Mouse (Mus musculus) forebrain, embryonic 13.5 days (tissue): ENCODE results near the gene Aak1. TPM values are rescaled to one million over a fixed set of nuclear protein-coding genes. Genes with fewer than 3 reads are reported as not detected.
"Not testable (repeated sequence)": the region's sequence is repeated elsewhere in the genome, so short reads cannot be mapped to it uniquely, and the experiment has no call there.

Experiments
- ATAC-seq: fragments of 200-750 bp; cut with Nextera tagmentation; 2 replicates; pipeline ENCODE4 v1.8.0; 2017
- H3K27ac ChIP-seq: fragments of 300-500 bp; sonication (generic); 2 replicates; pipeline ENCODE4 v1.5.1; 2015; ENCODE audit warnings: inconsistent platforms, mild to moderate bottlenecking, moderate library complexity
- H3K27me3 ChIP-seq: fragments of 300-500 bp; sonication (generic); 2 replicates; pipeline ENCODE4 v1.6.1; 2015; ENCODE audit warnings: mild to moderate bottlenecking, inconsistent platforms
- H3K36me3 ChIP-seq: fragments of 300-500 bp; sonication (generic); 2 replicates; pipeline ENCODE4 v1.6.1; 2015; ENCODE audit warnings: mild to moderate bottlenecking, inconsistent platforms; ENCODE audit not compliant: poor library complexity, severe bottlenecking
- H3K4me1 ChIP-seq: fragments of 300-500 bp; sonication (generic); 2 replicates; pipeline ENCODE4 v1.6.1; 2015; ENCODE audit warnings: inconsistent platforms
- H3K4me2 ChIP-seq: fragments of 300-500 bp; sonication (generic); 2 replicates; pipeline ENCODE4 v1.6.1; 2015; ENCODE audit warnings: inconsistent platforms, mild to moderate bottlenecking, moderate library complexity
- H3K4me3 ChIP-seq: fragments of 300-500 bp; sonication (generic); 2 replicates; pipeline ENCODE4 v1.5.1; 2015; ENCODE audit warnings: mild to moderate bottlenecking, inconsistent platforms
- H3K9ac ChIP-seq: fragments of 300-500 bp; sonication (generic); 2 replicates; pipeline ENCODE4 v1.6.1; 2015; ENCODE audit warnings: mild to moderate bottlenecking, inconsistent platforms
- H3K9me3 ChIP-seq: fragments of 300-500 bp; sonication (generic); replicated peaks from 2 replicates; pipeline ENCODE4 v1.6.1; 2016; ENCODE audit warnings: inconsistent platforms
- WGBS: fragments of 180-500 bp; shearing (Covaris S2); methylation state at CpG from one replicate; pipeline ENCODE4 v1.1.7; 2015; 5-methylcytosine and 5-hydroxymethylcytosine counted together
- polyA plus RNA-seq: library from polyadenylated mRNA; unstranded; fragments of >200 nt; fragmentation: Nextera tagmentation; extraction: Ambion mirVana; gene quantifications from 2 replicates; pipeline ENCODE4 v1.2.1, GENCODE M21; 2015

Aak1 gene
- polyA plus RNA-seq, 1 experiment from 2014 or later = 24.3 TPM

DNA sequence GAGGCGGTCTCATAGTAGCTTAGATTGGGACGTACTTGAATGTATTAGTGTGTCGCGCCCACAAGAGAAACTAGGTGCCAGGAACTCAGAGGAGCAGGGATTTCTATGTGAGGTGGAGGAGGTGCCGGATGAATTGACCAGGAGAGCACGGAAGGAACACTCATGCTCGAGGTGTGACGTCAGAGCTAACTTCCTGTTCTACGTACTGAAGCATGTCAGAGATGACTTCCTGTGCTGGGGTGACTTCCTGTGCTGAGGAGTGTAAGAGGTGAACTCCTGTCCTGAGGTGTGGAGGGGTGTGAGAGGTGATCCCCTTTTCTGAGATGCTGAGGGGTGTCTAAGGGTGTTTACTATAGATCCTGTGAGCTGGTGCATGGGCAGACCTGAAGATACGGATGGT, 22.5 kb downstream of the Aak1 start:
- no peak overlapping the region for H3K9ac ChIP-seq
- no peak overlapping the region for H3K4me3 ChIP-seq
- peaks cover 2% of the 10 kb centered on the region; the same call in 1 of the 2 replicates for H3K36me3 ChIP-seq
- no peak overlapping the region for H3K4me2 ChIP-seq
- H3K4me1 ChIP-seq = no peaks in the 10 kb centered on the region
- H3K9me3 ChIP-seq = no peaks in the 10 kb centered on the region
- H3K27me3 ChIP-seq = no peaks in the 10 kb centered on the region
- WGBS = 96% methylated on average over 10 of the region's 10 CpGs
- no peak for ATAC-seq
- H3K27ac ChIP-seq = no peak overlapping the region

DNA sequence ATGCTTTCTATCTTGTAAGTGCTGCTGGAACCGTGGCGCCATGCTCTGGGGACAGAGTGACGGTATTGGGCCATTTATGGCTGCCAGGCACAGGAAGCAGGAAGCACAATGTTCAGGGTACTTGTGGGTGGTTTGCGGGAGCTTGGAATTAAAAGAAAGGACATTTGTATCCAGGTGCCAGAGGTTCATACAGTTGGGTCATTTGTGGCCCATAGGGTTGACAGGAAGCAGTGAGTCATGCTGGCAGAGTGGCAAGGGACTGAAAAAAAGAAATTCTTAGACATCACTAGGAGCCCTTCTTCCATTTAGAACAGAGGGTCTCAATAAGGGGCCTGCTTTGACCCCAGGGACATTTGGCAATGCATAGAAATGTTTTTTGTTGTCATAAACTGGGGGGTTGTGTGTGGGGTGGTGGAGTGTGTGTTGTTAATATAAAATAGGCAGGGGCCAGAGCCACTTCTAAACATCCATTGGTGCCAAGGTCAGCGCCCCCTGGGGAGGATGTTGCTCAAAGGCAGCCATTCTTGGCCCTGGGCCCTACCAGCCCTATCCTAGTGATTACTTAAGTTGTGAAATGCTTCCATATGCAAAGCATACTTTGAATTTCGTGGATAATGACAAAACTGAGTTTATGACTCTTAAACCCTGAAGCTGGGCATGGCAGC, 25.5 kb downstream of the Aak1 start:
- Histone ChIP-seq H3K4me3 (no peak overlapping the region), H3K4me2 (no peak overlapping the region), H3K27ac (no peak overlapping the region), H3K27me3 (no peaks in the 10 kb centered on the region), H3K36me3 (peaks cover 2% of the 10 kb centered on the region; the same call in 1 of the 2 replicates), H3K4me1 (no peaks in the 10 kb centered on the region), H3K9ac (no peak overlapping the region), H3K9me3 (no peaks in the 10 kb centered on the region)
- 89% methylated on average over 6 of the region's 6 CpGs for WGBS
- no peak for ATAC-seq

DNA sequence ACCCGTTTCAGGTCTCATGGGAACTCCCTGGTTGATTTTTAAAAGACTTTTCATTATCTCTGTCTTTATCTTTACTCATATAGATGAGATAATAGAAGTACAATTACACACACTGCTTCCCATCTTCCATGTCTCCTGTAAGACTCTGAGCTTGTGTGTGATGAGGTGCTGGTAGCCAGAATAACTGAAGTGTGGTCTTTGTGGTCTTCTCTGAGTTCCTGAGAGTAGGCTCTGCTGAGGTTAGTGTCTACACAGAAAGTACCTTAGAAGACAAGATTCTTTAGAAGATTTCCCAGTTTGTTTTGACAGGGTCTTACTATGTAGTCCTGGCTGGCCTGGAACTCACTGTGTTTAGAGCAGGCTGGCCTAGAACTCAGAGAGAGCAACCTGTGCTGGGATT, 27.1 kb downstream of the Aak1 start:
- WGBS = 7% methylated on average over 1 of the region's 1 CpGs
- Histone ChIP-seq H3K9me3 (no peaks in the 10 kb centered on the region), H3K4me1 (no peaks in the 10 kb centered on the region), H3K27me3 (no peaks in the 10 kb centered on the region), H3K9ac (no peak overlapping the region), H3K36me3 (peaks cover 6% of the 10 kb centered on the region; the same call in 1 of the 2 replicates), H3K4me3 (no peak overlapping the region), H3K27ac (no peak overlapping the region), H3K4me2 (no peak overlapping the region)
- no peak for ATAC-seq

DNA sequence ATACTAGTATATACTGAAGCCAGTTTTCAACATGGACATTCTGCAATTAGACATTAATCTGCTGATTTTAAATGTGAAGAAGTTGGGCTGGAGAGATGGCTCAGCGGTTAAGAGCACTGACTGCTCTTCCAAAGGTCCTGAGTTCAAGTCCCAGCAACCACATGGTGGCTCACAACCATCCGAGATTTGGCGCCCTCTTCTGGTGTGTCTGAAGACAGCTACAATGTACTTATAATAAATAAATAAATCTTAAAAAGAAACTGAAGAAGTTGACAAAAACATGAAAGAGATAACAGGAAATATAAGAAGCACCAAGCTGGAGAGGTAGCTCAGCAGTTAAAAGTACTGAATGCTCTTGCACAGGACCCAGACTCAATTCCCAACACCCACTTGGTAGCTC, 29.3 kb downstream of the Aak1 start:
- 84% methylated on average over 3 of the region's 3 CpGs for WGBS
- not testable (repeated sequence) for H3K4me2 ChIP-seq, H3K4me3 ChIP-seq, H3K9me3 ChIP-seq, ATAC-seq, H3K27ac ChIP-seq, H3K36me3 ChIP-seq, H3K4me1 ChIP-seq, H3K9ac ChIP-seq, H3K27me3 ChIP-seq

DNA sequence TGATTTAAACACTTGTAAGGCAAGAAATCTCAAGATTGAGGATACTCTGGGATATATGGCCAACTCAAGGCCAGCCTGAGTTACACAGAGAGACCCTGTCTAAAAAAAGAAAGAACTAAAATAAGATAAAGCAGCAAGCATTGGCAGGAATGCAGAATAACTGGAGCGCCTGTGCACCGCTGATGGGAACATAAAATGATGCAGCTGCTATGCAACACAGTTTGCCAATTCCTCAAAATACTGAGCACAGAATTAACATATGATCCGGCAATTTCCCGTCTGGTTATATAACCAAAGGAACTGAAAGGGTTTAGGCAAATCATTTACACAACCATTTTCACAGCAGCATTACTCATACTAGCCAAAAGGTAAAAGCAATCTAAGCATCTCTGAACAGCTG, 30.0 kb downstream of the Aak1 start:
- 89% methylated on average over 4 of the region's 4 CpGs for WGBS
- no peak overlapping the region for H3K27ac ChIP-seq
- ATAC-seq = no peak

DNA sequence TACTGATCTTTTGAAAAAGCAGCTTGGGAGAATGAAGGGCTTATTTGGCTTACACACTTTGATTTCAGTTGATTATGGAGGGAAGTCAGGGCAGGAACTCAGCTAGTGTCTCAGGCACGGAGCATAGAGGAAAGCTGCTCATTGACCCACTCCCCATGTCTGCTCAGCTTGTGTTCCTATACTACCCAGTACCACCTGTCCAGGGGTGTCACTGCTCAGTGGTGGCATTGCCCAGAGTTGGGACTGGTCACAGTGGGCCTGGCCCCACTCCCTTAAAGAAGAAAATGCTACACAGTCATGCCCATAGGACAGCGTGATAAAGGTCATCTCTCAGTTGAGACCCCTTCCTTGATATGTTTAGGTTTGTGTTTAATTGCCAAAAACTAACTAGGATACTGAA, 34.9 kb downstream of the Aak1 start:
- ATAC-seq = no peak
- Histone ChIP-seq H3K27ac (no peak overlapping the region), H3K36me3 (0 out of 2 replicates have a peak, but pooled peaks cover 3% of the 10 kb centered on the region), H3K4me3 (no peak overlapping the region), H3K4me2 (no peak overlapping the region), H3K9me3 (no peaks in the 10 kb centered on the region), H3K9ac (no peak overlapping the region), H3K27me3 (no peaks in the 10 kb centered on the region), H3K4me1 (0 out of 2 replicates have a peak, but pooled peaks cover 4% of the 10 kb centered on the region)
- WGBS = 89% methylated on average over 2 of the region's 2 CpGs

More for the DNA sequence above, 30.0 kb downstream of the Aak1 start:
- Histone ChIP-seq H3K4me3 (no peak overlapping the region), H3K9ac (no peak overlapping the region), H3K27me3 (no peaks in the 10 kb centered on the region), H3K4me1 (no peaks in the 10 kb centered on the region), H3K36me3 (0 out of 2 replicates have a peak, but pooled peaks cover 3% of the 10 kb centered on the region), H3K4me2 (no peak overlapping the region), H3K9me3 (no peaks in the 10 kb centered on the region)

DNA sequence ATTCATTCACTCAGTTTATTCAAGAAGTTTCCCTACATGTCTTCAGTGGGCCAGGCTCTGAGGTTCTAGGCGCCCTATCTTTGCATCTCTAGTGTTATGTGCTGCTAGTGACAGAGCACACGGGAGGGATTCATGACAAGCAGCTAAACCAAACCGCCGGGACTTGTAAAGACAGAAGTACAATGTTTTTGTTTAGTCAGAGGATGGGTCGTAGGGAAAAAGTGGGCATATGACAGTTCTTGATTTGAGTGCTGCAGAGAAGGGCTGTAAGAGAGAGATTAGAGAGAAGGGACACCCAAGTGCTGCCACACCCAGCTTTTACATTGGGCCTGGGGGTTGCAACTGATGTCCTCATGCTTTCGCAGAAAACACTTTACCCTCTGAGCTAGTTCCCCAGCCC, 35.4 kb downstream of the Aak1 start:
- H3K4me2 ChIP-seq = no peak overlapping the region
- 0 out of 2 replicates have a peak, but pooled peaks cover 3% of the 10 kb centered on the region for H3K36me3 ChIP-seq
- 0 out of 2 replicates have a peak, but pooled peaks cover 4% of the 10 kb centered on the region for H3K4me1 ChIP-seq
- H3K27ac ChIP-seq = no peak overlapping the region
- no peak overlapping the region for H3K4me3 ChIP-seq
- H3K9ac ChIP-seq = no peak overlapping the region
- no peaks in the 10 kb centered on the region for H3K27me3 ChIP-seq
- WGBS = 81% methylated on average over 6 of the region's 6 CpGs
- H3K9me3 ChIP-seq = no peaks in the 10 kb centered on the region
- no peak for ATAC-seq

DNA sequence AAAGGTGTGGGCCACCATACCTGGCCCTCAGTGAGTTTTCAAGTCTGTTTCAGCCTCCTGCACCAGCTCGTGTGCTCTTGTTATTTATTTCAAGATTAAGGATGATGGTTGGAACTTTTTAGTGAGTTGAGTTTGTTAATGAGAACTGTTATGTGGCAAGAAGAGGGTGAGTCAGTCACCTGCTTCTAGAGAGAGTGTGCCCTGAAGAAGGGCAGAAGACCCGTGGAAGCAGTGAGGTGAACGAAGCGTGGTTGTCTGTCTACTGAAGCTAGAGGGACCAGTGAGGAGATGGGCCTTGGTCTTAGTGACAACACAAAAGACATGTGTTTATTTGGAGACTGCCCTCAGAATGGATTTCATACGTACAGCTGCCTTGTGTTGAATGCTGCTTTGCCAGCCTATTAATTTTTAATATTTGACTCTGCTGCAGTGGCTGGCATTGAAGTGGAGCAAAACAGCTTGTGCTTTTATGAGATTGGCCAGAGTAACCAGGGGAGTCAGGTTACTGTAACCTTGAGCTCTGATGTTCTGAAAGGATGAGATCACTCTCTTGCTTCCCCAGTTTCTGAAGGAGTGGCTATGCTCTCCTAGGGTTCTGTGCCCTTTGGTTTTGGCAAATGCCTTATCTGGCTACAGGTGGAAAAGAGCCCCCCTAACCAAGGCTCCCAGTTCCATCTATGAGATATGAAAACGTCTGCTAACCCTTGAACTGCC, 36.7 kb downstream of the Aak1 start:
- Histone ChIP-seq H3K36me3 (peaks cover 3% of the 10 kb centered on the region; the same call in 1 of the 2 replicates), H3K4me2 (no peak overlapping the region), H3K9me3 (no peaks in the 10 kb centered on the region), H3K4me3 (no peak overlapping the region), H3K4me1 (0 out of 2 replicates have a peak, but pooled peaks cover 4% of the 10 kb centered on the region), H3K27me3 (no peaks in the 10 kb centered on the region), H3K27ac (no peak overlapping the region), H3K9ac (no peak overlapping the region)
- WGBS = 83% methylated on average over 6 of the region's 6 CpGs
- ATAC-seq = no peak

DNA sequence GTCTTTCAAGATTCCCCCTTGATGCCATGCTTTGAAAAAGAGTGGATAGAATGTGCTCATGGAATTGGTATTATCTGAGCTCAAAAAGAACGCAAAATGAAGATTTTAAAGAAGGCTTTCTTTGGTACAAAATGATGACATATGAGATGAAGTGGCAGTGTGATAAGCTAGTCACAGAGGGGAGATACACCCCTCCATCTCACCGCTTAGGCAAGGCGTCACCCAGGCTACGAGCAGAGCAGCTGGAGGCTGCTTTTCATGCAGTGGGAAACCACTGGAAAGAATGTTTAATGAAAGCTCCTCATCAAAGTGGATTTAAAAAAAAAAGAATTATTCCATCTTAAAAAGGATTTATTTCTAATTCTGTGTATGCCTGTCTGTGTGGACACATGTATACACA, 37.5 kb downstream of the Aak1 start:
- Histone ChIP-seq H3K4me1 (0 out of 2 replicates have a peak, but pooled peaks cover 4% of the 10 kb centered on the region), H3K27ac (no peak overlapping the region), H3K4me3 (no peak overlapping the region), H3K36me3 (peaks cover 3% of the 10 kb centered on the region; the same call in 1 of the 2 replicates), H3K4me2 (no peak overlapping the region), H3K9me3 (no peaks in the 10 kb centered on the region), H3K27me3 (no peaks in the 10 kb centered on the region), H3K9ac (no peak overlapping the region)
- 72% methylated on average over 4 of the region's 4 CpGs for WGBS
- no peak for ATAC-seq

DNA sequence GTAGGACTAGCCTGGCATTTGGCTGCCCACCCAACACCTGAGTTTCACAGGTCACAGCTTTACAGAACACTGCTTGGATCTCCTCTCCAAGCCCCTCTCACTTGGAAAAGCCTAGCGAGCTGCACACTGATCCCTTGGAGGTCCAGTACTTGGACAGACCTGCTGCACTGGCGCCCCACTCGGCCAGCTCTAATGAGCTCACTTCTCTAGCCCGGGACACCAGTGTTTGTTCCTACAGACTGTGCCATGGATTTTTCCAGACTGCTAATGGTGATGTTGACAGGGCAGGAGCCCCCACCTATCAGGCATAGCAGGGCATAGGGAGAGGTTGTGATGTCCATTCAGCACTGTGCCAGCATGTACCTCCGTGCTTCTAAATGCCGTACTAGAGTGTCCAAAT, 48.2 kb downstream of the Aak1 start:
- Histone ChIP-seq H3K27ac (no peak overlapping the region), H3K27me3 (no peaks in the 10 kb centered on the region), H3K9ac (no peak overlapping the region), H3K4me3 (no peak overlapping the region), H3K4me2 (no peak overlapping the region), H3K4me1 (peaks cover 6% of the 10 kb centered on the region; the same call in 1 of the 2 replicates), H3K9me3 (no peaks in the 10 kb centered on the region), H3K36me3 (no peaks in the 10 kb centered on the region)
- WGBS = 93% methylated on average over 6 of the region's 6 CpGs
- ATAC-seq = no peak

DNA sequence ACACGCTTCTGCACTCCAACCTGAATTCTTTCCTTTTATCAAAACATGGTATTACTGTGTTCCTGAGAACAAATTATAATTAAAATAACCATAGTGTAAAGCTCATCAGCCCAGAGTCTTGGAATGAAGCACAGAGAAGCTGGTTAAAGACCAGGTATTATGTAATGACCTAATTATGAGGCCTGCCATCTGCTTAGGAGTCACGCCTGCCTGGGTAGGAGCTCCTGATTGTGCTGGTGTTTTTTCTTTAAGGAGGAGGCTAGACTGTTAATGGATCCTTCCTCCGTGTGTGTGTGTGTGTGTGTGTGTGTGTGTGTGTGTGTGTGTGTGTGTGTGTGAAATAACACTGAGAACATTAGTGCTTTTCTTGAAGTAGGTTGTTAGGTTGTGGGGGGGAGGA, 49.7 kb downstream of the Aak1 start:
- Histone ChIP-seq H3K9ac (no peak overlapping the region), H3K27ac (no peak overlapping the region), H3K4me1 (peaks cover 6% of the 10 kb centered on the region; the same call in 1 of the 2 replicates), H3K36me3 (no peaks in the 10 kb centered on the region), H3K27me3 (no peaks in the 10 kb centered on the region), H3K9me3 (no peaks in the 10 kb centered on the region), H3K4me3 (no peak overlapping the region), H3K4me2 (no peak overlapping the region)
- no peak for ATAC-seq
- 47% methylated on average over 3 of the region's 3 CpGs for WGBS

DNA sequence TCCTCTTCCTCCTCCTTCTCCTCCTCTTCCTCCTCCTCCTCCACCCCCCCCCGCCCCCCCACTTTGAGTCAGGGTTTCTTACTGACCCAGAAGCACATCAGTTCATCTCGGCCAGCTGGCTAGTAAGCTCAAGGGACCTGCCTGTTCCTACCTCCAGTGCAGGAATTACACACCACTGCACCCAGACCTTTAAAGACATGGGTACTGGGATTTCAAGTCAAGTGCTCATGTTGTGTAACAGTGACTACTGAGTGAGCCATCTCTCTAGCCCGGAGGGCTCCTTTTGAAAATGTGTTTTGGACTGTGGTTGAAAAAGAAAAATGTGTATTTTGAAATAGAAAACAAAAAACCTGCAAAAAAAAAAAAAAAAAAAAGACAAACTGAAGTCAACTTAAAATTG, 50.6 kb downstream of the Aak1 start:
- H3K27ac ChIP-seq = no peak overlapping the region
- H3K4me1 ChIP-seq = peaks cover 6% of the 10 kb centered on the region; the same call in 1 of the 2 replicates
- H3K27me3 ChIP-seq = no peaks in the 10 kb centered on the region
- H3K4me3 ChIP-seq = no peak overlapping the region
- H3K9me3 ChIP-seq = no peaks in the 10 kb centered on the region
- H3K36me3 ChIP-seq = no peaks in the 10 kb centered on the region
- no peak for ATAC-seq
- WGBS = 89% methylated on average over 3 of the region's 3 CpGs
- no peak overlapping the region for H3K9ac ChIP-seq
- no peak overlapping the region for H3K4me2 ChIP-seq
